Mouse (Mus musculus): ENCODE measurements at regions not wholly inside any gene's neighbourhood (a gene's known extent, or its start where the extent isn't known, plus 50 kb on each side); places are given as distances from the start of the nearest gene placed in this dataset.

- TF ChIP-seq CTCF (conservative IDR thresholded peaks at IDR 0.05; ENCODE audit: low read length) (no peak), POU5F1 (IDR thresholded peaks at IDR 0.05; ENCODE audit: borderline replicate concordance, low read length) (no peak), NANOG (IDR thresholded peaks at IDR 0.05; ENCODE audit: borderline replicate concordance, low read length) (no peak)
Observed at GRCm38 (mm10) chr13:37602256-37602655, 175.9 kb upstream of the Rreb1 start.
